In the genomic region with DNA sequence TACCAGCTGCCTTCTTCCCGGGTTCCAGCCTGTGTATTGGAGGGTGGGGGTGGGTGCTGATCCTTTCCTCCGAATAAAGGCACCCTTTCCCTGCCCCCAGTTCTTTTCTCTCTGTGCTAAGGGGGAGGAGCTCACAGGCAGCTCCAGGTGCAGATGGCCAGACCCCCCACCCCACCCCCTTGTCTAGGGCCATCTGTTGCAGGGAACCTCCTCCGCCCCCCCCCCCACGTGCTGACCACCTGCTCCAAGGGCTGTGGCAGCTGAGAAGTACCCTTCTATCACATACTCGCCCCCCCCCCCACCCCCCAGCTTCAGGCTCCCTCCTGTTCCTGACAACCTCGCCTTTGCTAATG, we compare ENCODE assay signal across 7 mouse cellular contexts. TPM values are rescaled to one million over a fixed set of nuclear protein-coding genes. Genes with fewer than 3 reads are reported as not detected.
DNase-seq lines count a peak whose midpoint lies in the region; ATAC-seq and TF ChIP-seq lines count a peak whose summit lies in the region.

No protein-coding gene starts in this region.

- H3K4me1 ChIP-seq in lung, postnatal 0 days (ENCODE audit: insufficient read depth, low read depth, low read length), result peaks cover 10% of the 10 kb centered on the region; the same call in 1 of the 2 replicates
- H3K4me1 ChIP-seq in forebrain, embryonic 12.5 days, result peaks cover 56% of the 10 kb centered on the region
- H3K4me1 ChIP-seq in liver, embryonic 13.5 days (replicated peaks), result peaks cover 58% of the 10 kb centered on the region
- 0 out of 2 replicates have a peak, but pooled peaks cover 2% of the 10 kb centered on the region for H3K4me1 ChIP-seq in stomach, postnatal 0 days (replicated peaks; ENCODE audit: control insufficient read depth, insufficient read depth)

- 7% methylated on average over 3 of the region's 6 CpGs for WGBS in lung, postnatal 0 days
- WGBS in forebrain, embryonic 12.5 days, result 3% methylated on average over 4 of the region's 6 CpGs
- 15% methylated on average over 5 of the region's 6 CpGs for WGBS in liver, embryonic 13.5 days (ENCODE audit: insufficient replicate concordance)
- 15% methylated on average over 2 of the region's 6 CpGs for WGBS in stomach, postnatal 0 days

- peak overlapping the region; percentile 29; the same call in 1 of the 2 replicates for H3K9ac ChIP-seq in lung, postnatal 0 days (replicated peaks; ENCODE audit: low read depth)
- H3K9ac ChIP-seq in forebrain, embryonic 12.5 days, result peak overlapping the region; percentile 97
- H3K9ac ChIP-seq in liver, embryonic 13.5 days, result peak overlapping the region; percentile 67
- peak overlapping the region; percentile 58 for H3K9ac ChIP-seq in stomach, postnatal 0 days (ENCODE audit: low read length)

- peak overlapping the region; percentile 77 for H3K4me3 ChIP-seq in lung, postnatal 0 days (ENCODE audit: low read depth, low read length)
- H3K4me3 ChIP-seq in forebrain, embryonic 12.5 days (replicated peaks), result peak overlapping the region; percentile 92
- peak overlapping the region; percentile 73 for H3K4me3 ChIP-seq in liver, embryonic 13.5 days (replicated peaks)
- H3K4me3 ChIP-seq in stomach, postnatal 0 days (ENCODE audit: low read depth, low read length), result peak overlapping the region; percentile 81

- no peaks in the 10 kb centered on the region for H3K9me3 ChIP-seq in lung, postnatal 0 days (ENCODE audit: low read length)
- no peaks in the 10 kb centered on the region for H3K9me3 ChIP-seq in forebrain, embryonic 12.5 days
- no peaks in the 10 kb centered on the region for H3K9me3 ChIP-seq in liver, embryonic 13.5 days (replicated peaks)
- no peaks in the 10 kb centered on the region for H3K9me3 ChIP-seq in stomach, postnatal 0 days (ENCODE audit: control insufficient read depth, low read length)

- H3K27ac ChIP-seq in lung, postnatal 0 days (ENCODE audit: low read length), result peak overlapping the region; percentile 68
- peak overlapping the region; percentile 95 for H3K27ac ChIP-seq in forebrain, embryonic 12.5 days
- H3K27ac ChIP-seq in liver, embryonic 13.5 days, result peak overlapping the region; percentile 76
- H3K27ac ChIP-seq in stomach, postnatal 0 days (replicated peaks), result peak overlapping the region; percentile 87

- H3K27me3 ChIP-seq in lung, postnatal 0 days (replicated peaks; ENCODE audit: insufficient read depth, low read length), result no peaks in the 10 kb centered on the region
- no peaks in the 10 kb centered on the region for H3K27me3 ChIP-seq in forebrain, embryonic 12.5 days
- peaks cover 8% of the 10 kb centered on the region; the same call in 1 of the 2 replicates for H3K27me3 ChIP-seq in liver, embryonic 13.5 days
- no peaks in the 10 kb centered on the region for H3K27me3 ChIP-seq in stomach, postnatal 0 days (ENCODE audit: control insufficient read depth, insufficient read depth, low read length)

- TF ChIP-seq EP300 in lung, postnatal 0 days (IDR thresholded peaks at IDR 0.05), result no peak
- TF ChIP-seq EP300 in stomach, postnatal 0 days (optimal IDR thresholded peaks at IDR 0.05), result no peak

- peak overlapping the region; percentile 95 for H3K4me2 ChIP-seq in lung, postnatal 0 days (replicated peaks; ENCODE audit: low read depth, low read length)
- peak overlapping the region; percentile 80 for H3K4me2 ChIP-seq in forebrain, embryonic 12.5 days
- peak overlapping the region; percentile 98 for H3K4me2 ChIP-seq in liver, embryonic 13.5 days
- peak overlapping the region; percentile 72 for H3K4me2 ChIP-seq in stomach, postnatal 0 days (replicated peaks; ENCODE audit: low read depth)

- no peak for ATAC-seq in lung, postnatal 0 days
- peak; percentile 46 for ATAC-seq in forebrain, embryonic 12.5 days (ENCODE audit: low FRiP score)
- ATAC-seq in liver, embryonic 13.5 days (ENCODE audit: low read depth), result no peak
- ATAC-seq in stomach, postnatal 0 days (ENCODE audit: low FRiP score, low TSS enrichment), result no peak
- no peak for ATAC-seq in erythroid progenitor cell, adult 5-6 weeks (replicated peaks; ENCODE audit: low FRiP score, poor library complexity, severe bottlenecking)

- no peak for DNase-seq in lung, postnatal 0 days (ENCODE audit: low spot score)
- no peak for DNase-seq in lung, postnatal 25 days (ENCODE audit: low spot score)
- no peak for DNase-seq in liver, embryonic 13.5 days
- DNase-seq in stomach, postnatal 0 days (ENCODE audit: low spot score), result peak; percentile 32
- no peak for DNase-seq in gastrocnemius, postnatal 25 days

- H3K36me3 ChIP-seq in lung, postnatal 0 days (ENCODE audit: insufficient read depth, low read length), result no peaks in the 10 kb centered on the region
- peaks cover 20% of the 10 kb centered on the region for H3K36me3 ChIP-seq in forebrain, embryonic 12.5 days (replicated peaks)
- H3K36me3 ChIP-seq in liver, embryonic 13.5 days, result 0 out of 2 replicates have a peak, but pooled peaks cover 4% of the 10 kb centered on the region
- no peaks in the 10 kb centered on the region for H3K36me3 ChIP-seq in stomach, postnatal 0 days (ENCODE audit: control insufficient read depth, insufficient read depth, low read length)

- no peak for TF ChIP-seq CTCF in lung, postnatal 0 days (IDR thresholded peaks at IDR 0.05)
- TF ChIP-seq CTCF in stomach, postnatal 0 days (IDR thresholded peaks at IDR 0.05; ENCODE audit: low read depth), result no peak

RNA-seq across cellular contexts. Expression of a gene that starts 0.4 kb away (rescaled TPM):
- 11.6 and 11.7 TPM in 2 replicates for polyA plus RNA-seq in lung, postnatal 0 days (2015; fragmentation: Nextera tagmentation; extraction: Ambion mirVana)
- 40.6 and 41.8 TPM in 2 replicates for polyA plus RNA-seq in forebrain, embryonic 12.5 days (2016; fragmentation: Nextera tagmentation; extraction: Ambion mirVana)
- polyA plus RNA-seq in liver, embryonic 13.5 days (2015; fragmentation: Nextera tagmentation; extraction: Ambion mirVana), result 1.7 TPM in 2 replicates
- polyA plus RNA-seq in stomach, postnatal 0 days (2015; fragmentation: Nextera tagmentation; extraction: Ambion mirVana), result 12.8 and 14.6 TPM in 2 replicates
- total RNA-seq in erythroid progenitor cell, adult 5-6 weeks (2015; ENCODE audit: low replicate concordance), result 0.72 TPM in 1 of 2 replicates, not detected in the other
- total RNA-seq in erythroid progenitor cell, adult 5-6 weeks (2017; ENCODE audit: low replicate concordance), result under 0.01 and 2.0 TPM in 2 replicates
- 1 to 10 TPM; 3.6 to 5.4 TPM for total RNA-seq in gastrocnemius, postnatal 25 days (2021)

RNA-seq across cellular contexts. Expression of a gene that starts 25.0 kb away (rescaled TPM):
- 21.3 and 23.6 TPM in 2 replicates for polyA plus RNA-seq in lung, postnatal 0 days (2015; fragmentation: Nextera tagmentation; extraction: Ambion mirVana)
- polyA plus RNA-seq in forebrain, embryonic 12.5 days (2016; fragmentation: Nextera tagmentation; extraction: Ambion mirVana), result 20.2 and 21.0 TPM in 2 replicates
- polyA plus RNA-seq in liver, embryonic 13.5 days (2015; fragmentation: Nextera tagmentation; extraction: Ambion mirVana), result 15.1 and 17.7 TPM in 2 replicates
- polyA plus RNA-seq in stomach, postnatal 0 days (2015; fragmentation: Nextera tagmentation; extraction: Ambion mirVana), result 25.0 and 26.6 TPM in 2 replicates
- 2.9 TPM in 1 of 2 replicates, not detected in the other for total RNA-seq in erythroid progenitor cell, adult 5-6 weeks (2015; ENCODE audit: low replicate concordance)
- total RNA-seq in erythroid progenitor cell, adult 5-6 weeks (2017; ENCODE audit: low replicate concordance), result 7.7 TPM in 1 of 2 replicates, not detected in the other
- total RNA-seq in gastrocnemius, postnatal 25 days (2021), result 1 to 10 TPM; 3.0 to 4.9 TPM

RNA-seq across cellular contexts. Expression of a gene that starts 29.4 kb away (rescaled TPM):
- 2.9 and 4.1 TPM in 2 replicates for polyA plus RNA-seq in lung, postnatal 0 days (2015; fragmentation: Nextera tagmentation; extraction: Ambion mirVana)
- 6.3 and 7.5 TPM in 2 replicates for polyA plus RNA-seq in forebrain, embryonic 12.5 days (2016; fragmentation: Nextera tagmentation; extraction: Ambion mirVana)
- 1.4 and 1.9 TPM in 2 replicates for polyA plus RNA-seq in liver, embryonic 13.5 days (2015; fragmentation: Nextera tagmentation; extraction: Ambion mirVana)
- polyA plus RNA-seq in stomach, postnatal 0 days (2015; fragmentation: Nextera tagmentation; extraction: Ambion mirVana), result 11.6 and 12.2 TPM in 2 replicates
- total RNA-seq in erythroid progenitor cell, adult 5-6 weeks (2015; ENCODE audit: low replicate concordance), result 1.8 and 4.2 TPM in 2 replicates
- total RNA-seq in erythroid progenitor cell, adult 5-6 weeks (2017; ENCODE audit: low replicate concordance), result 0.39 and 5.4 TPM in 2 replicates
- total RNA-seq in gastrocnemius, postnatal 25 days (2021), result 1 to 10 TPM; 2.3 to 3.6 TPM

Comparison
In these comparisons a context has a peak if more than half of its experiments do, and no peak if none do; other contexts are left out.
1. H3K9ac ChIP-seq: peak in every context shown above with its lines; median percentile 97 in forebrain, embryonic 12.5 days; 67 in liver, embryonic 13.5 days; 58 in stomach, postnatal 0 days; 29 in lung, postnatal 0 days.